Mouse (Mus musculus) stomach, postnatal 0 days (tissue): Measurements from ENCODE around the gene Krtap1-4. TPM values are rescaled to one million over a fixed set of nuclear protein-coding genes. Genes with fewer than 3 reads are reported as not detected.
A peak's percentile ranks its signal among the peaks of the same experiment; 100 is the strongest.

Experiments used
- ATAC-seq: fragments of 200-750 bp; cut with Nextera tagmentation; 2 replicates; pipeline ENCODE4 v1.8.0; 2017; ENCODE audit not compliant: low FRiP score, low TSS enrichment
- DNase-seq: peaks from one replicate; pipeline ENCODE4 v3.0.0-alpha.2; 2016; ENCODE audit warnings: low spot score
- H3K27ac ChIP-seq: fragments of 300-500 bp; sonication (generic); replicated peaks from 2 replicates; pipeline ENCODE4 v1.5.1; 2014; ENCODE audit warnings: mild to moderate bottlenecking, control low read depth
- H3K27me3 ChIP-seq: fragments of 300-500 bp; sonication (generic); 2 replicates; pipeline ENCODE4 v1.6.1; 2014; ENCODE audit warnings: low read length; ENCODE audit not compliant: control insufficient read depth, insufficient read depth
- H3K36me3 ChIP-seq: fragments of 300-500 bp; sonication (generic); 2 replicates; pipeline ENCODE4 v1.6.1; 2014; ENCODE audit warnings: low read length, mixed read lengths; ENCODE audit not compliant: control insufficient read depth, insufficient read depth
- H3K4me1 ChIP-seq: fragments of 300-500 bp; sonication (generic); replicated peaks from 2 replicates; pipeline ENCODE4 v1.6.1; 2014; ENCODE audit warnings: antibody characterized with exemption; ENCODE audit not compliant: control insufficient read depth, insufficient read depth
- H3K4me2 ChIP-seq: fragments of 300-500 bp; sonication (generic); replicated peaks from 2 replicates; pipeline ENCODE4 v1.6.1; 2014; ENCODE audit warnings: low read depth, mild to moderate bottlenecking, control low read depth, moderate library complexity
- H3K4me3 ChIP-seq: fragments of 300-500 bp; sonication (generic); 2 replicates; pipeline ENCODE4 v1.5.1; 2014; ENCODE audit warnings: low read depth, low read length, control low read depth
- H3K9ac ChIP-seq: fragments of 300-500 bp; sonication (generic); 2 replicates; pipeline ENCODE4 v1.6.1; 2014; ENCODE audit warnings: mild to moderate bottlenecking, low read length, control low read depth, mixed read lengths
- H3K9me3 ChIP-seq: fragments of 300-500 bp; sonication (generic); 2 replicates; pipeline ENCODE4 v1.6.1; 2016; ENCODE audit warnings: low read length; ENCODE audit not compliant: control insufficient read depth
- CTCF ChIP-seq: IDR thresholded peaks from 2 replicates; pipeline ENCODE4 v1.5.1; 2016; ENCODE audit warnings: antibody characterized with exemption, low read depth, mild to moderate bottlenecking, moderate library complexity
- EP300 ChIP-seq: optimal IDR thresholded peaks from 2 replicates; pipeline ENCODE3; 2016; ENCODE audit warnings: antibody characterized with exemption
- WGBS: fragments of 180-500 bp; shearing (Covaris S2); extraction: QIAGEN DNeasy Blood & Tissue Kit; methylation state at CpG from one replicate; pipeline ENCODE4 v1.1.7; 2014; 5-methylcytosine and 5-hydroxymethylcytosine counted together
- polyA plus RNA-seq: library from polyadenylated mRNA; unstranded; fragments of >200 nt; fragmentation: Nextera tagmentation; extraction: Ambion mirVana; gene quantifications from 2 replicates; pipeline ENCODE4 v1.2.1, GENCODE M21; 2015

Gene Krtap1-4
- polyA plus RNA-seq, 1 experiment from 2014 or later: not detected

- ATAC-seq: no peak
- no peaks in the 10 kb centered on the region for H3K9me3 ChIP-seq
- DNase-seq: no peak
- 86% methylated on average over 5 of the region's 5 CpGs for WGBS
- H3K9ac ChIP-seq: no peak overlapping the region
- no peak overlapping the region for H3K4me3 ChIP-seq
- H3K27me3 ChIP-seq: no peaks in the 10 kb centered on the region
- H3K36me3 ChIP-seq: no peaks in the 10 kb centered on the region
- no peak overlapping the region for H3K27ac ChIP-seq
- no peaks in the 10 kb centered on the region for H3K4me1 ChIP-seq
- TF ChIP-seq EP300 (no peak), CTCF (no peak)
- H3K4me2 ChIP-seq: no peak overlapping the region
Measured at GRCm38 (mm10) chr11:99581051-99581450, 2.4 kb downstream of the Krtap1-4 start.

- no peak for ATAC-seq
Measured at GRCm38 (mm10) chr11:99580636-99581035, 2.8 kb downstream of the Krtap1-4 start, which contains the start of gene Krtap1-5. Gene Krtap1-5 (minus strand): TSS chr11:99581016.

GRCm38 (mm10) chr11:99574106-99574505, 9.3 kb downstream of the Krtap1-4 start:
- Histone ChIP-seq H3K4me1 (no peaks in the 10 kb centered on the region), H3K4me3 (no peak overlapping the region), H3K36me3 (no peaks in the 10 kb centered on the region), H3K27me3 (no peaks in the 10 kb centered on the region), H3K4me2 (peak overlapping the region; percentile 38), H3K9me3 (no peaks in the 10 kb centered on the region), H3K27ac (no peak overlapping the region), H3K9ac (no peak overlapping the region)
- peak; percentile 68; the same call in 1 of the 2 replicates for ATAC-seq
- 2% methylated on average over 7 of the region's 7 CpGs for WGBS
- no peak for TF ChIP-seq EP300
- peak; percentile 95 for TF ChIP-seq CTCF
- peak; percentile 80 for DNase-seq

More at GRCm38 (mm10) chr11:99580636-99581035, 2.8 kb downstream of the Krtap1-4 start, which contains the start of gene Krtap1-5:
- TF ChIP-seq EP300 (no peak), CTCF (no peak)
- no peak within 1 kb of the TSS for H3K4me2 ChIP-seq
- H3K9ac ChIP-seq: no peak within 1 kb of the TSS
- H3K27ac ChIP-seq: no peak within 1 kb of the TSS
- no peaks in the 10 kb centered on the region for H3K4me1 ChIP-seq
- H3K27me3 ChIP-seq: no peaks in the 10 kb centered on the region
- no peaks in the 10 kb centered on the region for H3K36me3 ChIP-seq
- WGBS: 83% methylated on average over 6 of the region's 6 CpGs
- H3K4me3 ChIP-seq: no peak within 1 kb of the TSS
- DNase-seq: no peak
- H3K9me3 ChIP-seq: no peaks in the 10 kb centered on the region

GRCm38 (mm10) chr11:99573164-99573563, 10.3 kb downstream of the Krtap1-4 start:
- TF ChIP-seq EP300: no peak
- TF ChIP-seq CTCF: no peak
- H3K9me3 ChIP-seq: no peaks in the 10 kb centered on the region
- H3K27ac ChIP-seq: no peak overlapping the region
- WGBS: 55% methylated on average over 4 of the region's 4 CpGs
- H3K36me3 ChIP-seq: no peaks in the 10 kb centered on the region
- no peak overlapping the region for H3K4me2 ChIP-seq
- H3K4me1 ChIP-seq: no peaks in the 10 kb centered on the region
- no peaks in the 10 kb centered on the region for H3K27me3 ChIP-seq
- DNase-seq (no peak), ATAC-seq (no peak)
- H3K4me3 ChIP-seq: no peak overlapping the region
- H3K9ac ChIP-seq: no peak overlapping the region

- Histone ChIP-seq H3K9ac (no peak within 1 kb of the TSS), H3K36me3 (no peaks in the 10 kb centered on the region), H3K9me3 (no peaks in the 10 kb centered on the region), H3K4me1 (no peaks in the 10 kb centered on the region), H3K4me3 (no peak within 1 kb of the TSS), H3K4me2 (no peak within 1 kb of the TSS), H3K27ac (no peak within 1 kb of the TSS), H3K27me3 (no peaks in the 10 kb centered on the region)
- ATAC-seq (no peak), DNase-seq (no peak)
- WGBS: 91% methylated on average over 7 of the region's 7 CpGs
- no peak for TF ChIP-seq EP300
- no peak for TF ChIP-seq CTCF
Measured at GRCm38 (mm10) chr11:99566530-99566929, 16.9 kb downstream of the Krtap1-4 start, which contains the start of gene Krtap3-1. Gene Krtap3-1 (minus strand): TSS chr11:99566630.

GRCm38 (mm10) chr11:99562580-99562979, 20.9 kb downstream of the Krtap1-4 start:
- Histone ChIP-seq H3K27ac (no peak overlapping the region), H3K27me3 (no peaks in the 10 kb centered on the region), H3K36me3 (no peaks in the 10 kb centered on the region), H3K4me3 (no peak overlapping the region), H3K4me2 (no peak overlapping the region), H3K9ac (no peak overlapping the region), H3K9me3 (no peaks in the 10 kb centered on the region), H3K4me1 (no peaks in the 10 kb centered on the region)
- WGBS: 79% methylated on average over 6 of the region's 6 CpGs
- DNase-seq: no peak
- TF ChIP-seq CTCF: no peak
- TF ChIP-seq EP300: no peak
- ATAC-seq: no peak
